Mouse (Mus musculus) neutrophil, adult 83 days (primary cell): ENCODE data around the gene Armcx5. TPM values are rescaled to one million over a fixed set of nuclear protein-coding genes. Genes with fewer than 3 reads are reported as not detected.

ENCODE experiments used
- total RNA-seq, 2 experiments: library from RNA; stranded (reverse); gene quantifications; one replicate each; pipeline ENCODE4 v1.2.4; 2023

Armcx5 gene
- 10 to 100 TPM; 11.7 to 13.6 TPM for total RNA-seq

DNA sequence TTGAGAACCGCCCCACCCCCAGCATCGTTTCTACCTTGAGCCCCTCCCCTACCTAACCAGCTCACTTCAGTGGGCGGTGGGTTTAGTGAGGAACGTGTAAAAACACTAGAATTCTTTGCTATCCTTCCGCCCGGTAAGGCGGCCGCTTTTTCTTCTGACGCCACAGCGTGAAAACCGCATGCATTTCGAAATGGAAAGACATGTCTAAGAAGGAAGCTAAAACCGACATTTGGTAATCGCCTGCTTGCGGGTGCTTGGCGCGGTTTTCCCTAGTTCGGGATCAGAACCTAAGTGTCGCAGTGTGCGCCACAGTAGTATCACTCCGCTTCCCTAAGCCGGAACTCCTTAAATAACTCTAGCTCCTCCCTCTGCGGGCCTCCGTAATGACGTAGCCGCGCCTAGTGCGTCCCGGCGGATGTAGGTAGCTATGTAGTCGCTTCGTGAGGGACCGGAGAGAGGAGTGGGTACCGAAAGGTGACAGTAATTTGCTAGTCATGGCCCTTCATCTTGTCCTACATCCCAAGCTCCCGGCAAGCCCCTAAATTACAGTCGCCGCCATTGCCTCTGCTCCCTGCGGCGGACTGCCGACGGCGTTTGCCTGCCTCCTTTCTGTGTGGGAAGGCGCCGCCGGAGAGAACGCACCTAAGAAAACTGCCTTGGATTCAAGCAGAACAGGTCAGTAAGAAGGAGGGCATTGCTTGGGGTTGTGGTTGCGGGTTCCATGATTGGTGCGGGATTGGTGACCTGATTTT is at the start of gene Armcx5, which contains the start of gene Gprasp1:
TSS of gene Armcx5 (plus strand) at position 430 of the 752 bp plus-strand sequence.
TSS of gene Gprasp1 (plus strand) at position 430 of the 752 bp plus-strand sequence.

GRCm38 (mm10) chrX:135693633-135694032 is 48.9 kb upstream of the Armcx5 start, which contains the start of gene Tcp11x2:
Tcp11x2 (minus strand) TSS chrX:135693790.

DNA sequence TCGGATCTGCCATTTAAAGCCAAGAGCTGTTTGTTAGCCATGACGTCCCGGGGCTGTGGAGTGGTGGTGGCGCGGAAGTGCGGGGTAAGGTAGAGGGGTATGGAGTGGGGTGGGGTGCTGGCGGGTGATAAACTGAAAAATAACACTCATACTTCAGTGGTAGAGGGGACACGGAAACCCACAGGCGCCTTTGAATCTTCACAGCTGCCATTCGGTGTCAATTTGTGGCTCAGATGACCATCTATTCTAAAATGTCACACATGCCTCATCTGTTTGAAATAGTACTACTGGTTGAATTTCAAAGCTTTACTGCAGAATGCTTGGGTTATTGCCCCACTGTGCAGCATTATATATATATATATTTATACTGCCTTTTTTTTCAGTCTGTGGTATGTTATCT is 17.4 kb upstream of the Armcx5 start, which contains the start of gene Tmsb15a:
TSS of gene Tmsb15a (minus strand) at position 101 of the 400 bp plus-strand sequence.

Other genes starting within 250 kb of the Armcx5 start
- gene AV320801, start 248.1 kb upstream of the Armcx5 start, total RNA-seq = not detected
- not detected for gene Nxf7, start 144.0 kb upstream of the Armcx5 start, total RNA-seq
- not detected for gene Prame, start 115.0 kb upstream of the Armcx5 start, total RNA-seq
- gene Tcp11x2, start 48.9 kb upstream of the Armcx5 start, total RNA-seq = 1 to 10 TPM in 1 of 2 experiments, not detected in 1; 2.3 TPM
- gene Tmsb15a, start 17.5 kb upstream of the Armcx5 start, total RNA-seq = not detected
- gene Gprasp1, start within 50 bp of the Armcx5 start, total RNA-seq = 10 to 100 TPM; 15.8 to 16.1 TPM
- gene Bhlhb9, start 54.9 kb downstream of the Armcx5 start, total RNA-seq = 1 to 10 TPM; 2.1 to 4.5 TPM
- gene Gprasp2, start 96.3 kb downstream of the Armcx5 start, total RNA-seq = 1 to 10 TPM in 1 of 2 experiments, not detected in 1; 2.8 TPM